Mouse (Mus musculus) heart, postnatal 10 days (tissue): ENCODE measurements at regions not wholly inside any gene's neighbourhood (a gene's known extent, or its start where the extent isn't known, plus 50 kb on each side); places are given as distances from the start of the nearest gene placed in this dataset.
"Not testable (repeated sequence)": the region's sequence is repeated elsewhere in the genome, so short reads cannot be mapped to it uniquely, and the experiment has no call there.

Experiments
- DNase-seq, 2 experiments: peaks; one replicate each; pipeline ENCODE4 v3.0.0; 2021
- intact Hi-C: fragments of 180-260 bp; cut with DNase I; formaldehyde crosslinking; loops from one replicate; pipeline ENCODE4 v1.15.1; 2025

DNA sequence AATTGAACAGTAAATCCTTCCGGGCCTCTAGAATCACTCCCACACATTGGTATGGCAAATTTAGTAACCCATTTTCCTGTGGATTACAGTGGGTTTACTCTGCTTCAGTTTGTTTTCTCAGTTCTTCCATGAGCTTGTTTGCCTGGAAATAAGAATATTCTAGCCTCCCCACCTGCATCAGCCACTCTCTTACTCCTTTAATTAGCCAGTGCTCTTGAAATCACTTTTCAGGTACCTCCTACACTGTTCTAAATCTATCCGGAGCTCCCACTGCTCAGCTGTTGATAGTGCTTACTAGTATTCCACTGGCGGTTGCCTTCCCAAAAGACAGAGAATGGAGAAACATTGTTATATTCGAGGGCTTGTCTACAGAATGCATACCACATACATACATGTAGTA is 167.1 kb downstream of the Htr7 start:
- DNase-seq = no peak
- intact Hi-C loops = no loop called here

DNA sequence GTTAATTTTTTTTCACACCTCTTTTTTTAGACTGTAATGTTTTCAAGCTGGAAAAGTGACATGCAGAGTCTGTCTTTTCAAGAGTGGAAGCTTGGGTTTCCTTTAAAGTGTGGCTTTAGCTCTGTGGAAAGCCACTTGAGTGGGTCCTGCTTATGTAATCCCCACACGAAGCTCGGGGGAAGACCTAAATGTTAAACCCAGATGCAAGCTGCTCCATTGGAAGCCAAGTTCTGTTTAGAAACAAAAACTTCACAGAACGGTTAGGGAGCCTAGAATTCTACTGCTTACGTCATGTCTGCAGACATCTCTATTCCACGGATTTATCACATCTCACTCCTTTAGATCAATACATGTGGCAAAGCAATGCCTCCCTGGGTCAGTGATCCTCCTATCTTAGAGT is 171.0 kb downstream of the Htr7 start:
- DNase-seq = no peak
- intact Hi-C loops = no loop called here

DNA sequence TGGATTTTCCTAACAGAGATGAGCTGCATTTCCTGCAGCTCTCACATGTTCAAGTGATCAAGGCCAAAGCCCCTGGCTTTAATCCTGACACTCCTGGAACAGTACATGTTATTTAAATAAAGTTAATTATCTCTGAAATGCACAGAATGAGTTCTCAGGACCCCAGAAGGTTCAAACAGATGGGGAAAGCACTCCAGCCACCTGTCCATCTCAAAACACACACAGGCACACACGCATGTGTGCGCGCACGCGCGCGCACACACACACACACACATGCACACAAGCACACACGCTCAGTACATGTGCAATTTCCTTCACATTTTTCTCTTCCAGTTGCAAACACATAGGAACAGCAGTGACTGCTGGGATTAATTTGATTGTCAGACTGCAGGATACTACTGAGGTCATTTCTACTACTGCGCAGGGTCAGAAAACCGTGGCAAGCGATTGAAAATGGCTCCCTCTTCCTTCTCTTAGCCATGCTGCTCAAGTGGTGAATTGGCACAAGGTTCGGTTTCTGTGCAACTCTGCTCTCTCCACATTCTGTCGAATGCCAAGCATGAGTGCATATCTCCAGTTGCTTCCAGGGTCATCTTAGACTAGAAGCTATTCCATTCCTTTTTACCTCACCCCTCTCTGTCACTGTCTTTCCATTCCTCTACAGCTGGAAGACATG is 175.4 kb downstream of the Htr7 start:
- intact Hi-C loops = no loop called here

GRCm38 (mm10) chr19:35875464-35875863 is 181.8 kb downstream of the Htr7 start:
- intact Hi-C loops = no loop called here
- no peak for DNase-seq

More for the DNA sequence above, 175.4 kb downstream of the Htr7 start:
- DNase-seq = no peak

- intact Hi-C loops = no loop called here
- DNase-seq = no peak
Measured at GRCm38 (mm10) chr19:35870720-35871119, 186.6 kb downstream of the Htr7 start.

- intact Hi-C loops = no loop called here
Measured at GRCm38 (mm10) chr19:35868543-35868942, 188.8 kb downstream of the Htr7 start.

DNA sequence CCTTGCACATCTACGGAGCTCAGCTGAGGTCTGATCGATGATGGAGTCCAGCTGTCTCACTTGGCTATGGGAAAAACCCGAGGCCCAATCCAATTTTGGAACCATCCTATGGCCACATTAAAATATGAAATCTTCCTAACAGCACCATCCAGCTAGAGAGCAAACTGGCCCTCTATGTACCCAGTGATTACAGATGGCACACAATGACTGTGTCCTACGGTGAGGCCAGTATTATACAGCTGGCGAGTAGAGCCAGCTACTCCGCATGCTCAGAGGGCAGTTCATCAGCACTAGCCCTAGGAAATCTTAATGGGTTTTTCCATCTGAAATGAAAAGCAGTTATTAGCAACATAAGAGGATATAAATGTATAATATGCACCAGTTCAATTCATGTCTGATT is 194.3 kb downstream of the Htr7 start:
- DNase-seq = no peak
- intact Hi-C loops = no loop called here

More at GRCm38 (mm10) chr19:35868543-35868942, 188.8 kb downstream of the Htr7 start:
- DNase-seq = no peak

DNA sequence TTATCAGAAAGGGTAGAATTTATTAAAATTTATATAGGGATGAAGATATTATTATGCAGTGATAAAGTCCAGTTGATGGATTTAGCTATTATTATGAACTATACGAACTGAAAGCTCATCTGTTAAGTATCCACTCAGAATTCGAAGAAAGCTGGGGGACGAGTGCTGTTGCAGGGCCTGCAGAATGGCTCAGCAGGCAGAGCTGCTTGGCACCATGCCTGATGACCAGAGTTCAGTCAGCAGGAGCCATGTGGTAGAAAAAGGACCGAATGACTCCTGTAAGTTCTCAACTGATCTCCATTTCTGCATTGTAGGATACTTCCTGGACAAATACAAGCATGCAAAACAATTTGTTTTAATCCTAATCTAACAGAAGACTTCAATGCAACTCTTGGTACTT is 195.9 kb downstream of the Htr7 start:
- intact Hi-C loops = no loop called here
- DNase-seq = no peak

DNA sequence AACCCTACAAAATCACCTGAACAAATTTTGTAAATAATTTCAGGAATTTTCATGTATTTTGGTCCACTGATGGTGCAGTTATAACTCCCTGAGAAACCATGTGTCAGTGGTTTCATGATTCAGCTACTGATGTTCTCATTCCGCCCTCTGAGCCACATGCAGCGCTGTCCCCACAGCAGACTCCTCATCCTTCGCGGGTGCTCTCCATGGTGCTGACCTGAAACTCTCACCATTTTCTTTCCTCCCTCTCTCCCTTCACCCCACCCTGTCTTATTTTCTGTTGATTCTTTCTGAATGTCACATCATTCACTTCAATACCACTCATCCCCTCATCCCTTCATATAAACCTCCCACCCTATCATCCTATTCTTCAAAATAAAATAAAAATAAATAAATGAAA is 224.3 kb downstream of the Htr7 start:
- intact Hi-C loops = no loop called here
- peak; percentile 2 to 38 for DNase-seq

GRCm38 (mm10) chr19:35826074-35826473 is 231.2 kb downstream of the Htr7 start:
- no peak for DNase-seq
- intact Hi-C loops = no loop called here

DNA sequence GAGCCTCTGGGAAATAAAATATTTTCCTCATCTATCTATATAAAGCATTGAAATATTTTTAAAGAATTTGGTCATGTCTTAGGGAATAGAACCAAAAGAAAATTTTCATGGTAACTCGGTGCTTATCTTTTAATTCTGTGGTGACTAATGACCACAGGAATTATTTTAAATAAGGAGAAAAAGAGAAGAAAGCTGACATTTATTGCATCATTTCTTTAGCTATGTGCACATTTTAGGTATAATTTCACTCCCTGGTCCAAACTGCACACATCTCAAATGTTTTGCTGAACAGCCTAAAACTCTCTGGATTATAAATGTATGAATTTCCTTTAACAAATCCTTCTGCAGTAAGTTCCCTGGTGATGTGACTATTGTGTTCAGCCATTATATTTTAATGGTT is 237.7 kb downstream of the Htr7 start:
- intact Hi-C loops = no loop called here
- DNase-seq = no peak

- intact Hi-C loops = loop anchor here (10.0 kb wide), 1 partner anchor 230 kb away; no protein-coding TSS in a partner anchor
- no peak for DNase-seq
Measured at GRCm38 (mm10) chr19:35794661-35795060, 262.6 kb downstream of the Htr7 start.

GRCm38 (mm10) chr19:35787246-35788021 is 269.9 kb downstream of the Htr7 start:
- intact Hi-C loops = no loop called here
- DNase-seq = no peak

DNA sequence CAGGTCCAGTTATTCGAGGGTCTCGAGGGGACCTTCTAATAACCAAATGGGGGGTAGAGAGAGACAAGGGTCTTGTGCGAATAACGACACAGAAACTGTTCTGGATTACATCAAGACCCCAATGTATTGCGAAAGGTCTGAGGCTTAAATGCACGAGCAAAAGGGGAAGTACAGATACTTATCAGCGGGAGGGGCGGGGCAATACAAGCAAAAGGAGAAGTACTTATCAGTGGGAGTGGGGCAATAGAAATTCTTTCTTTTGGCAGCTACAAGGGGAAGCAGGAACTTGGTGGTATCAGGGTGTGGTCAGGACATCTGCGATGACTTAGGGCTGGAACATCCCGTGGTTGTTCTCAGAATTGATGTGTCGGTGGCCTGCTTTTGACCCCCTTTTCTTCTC is 295.6 kb downstream of the Htr7 start:
- intact Hi-C loops = not testable (repeated sequence)

GRCm38 (mm10) chr19:35759701-35760100 is 297.6 kb downstream of the Htr7 start:
- DNase-seq = peak; percentile 84 to 89
- intact Hi-C loops = no loop called here

More for the DNA sequence above, 295.6 kb downstream of the Htr7 start:
- DNase-seq = not testable (repeated sequence)

- intact Hi-C loops = no loop called here
- peak in 1 of 2 experiments; percentile 5 for DNase-seq
Measured at GRCm38 (mm10) chr19:35755494-35755893, 301.8 kb downstream of the Htr7 start.

DNA sequence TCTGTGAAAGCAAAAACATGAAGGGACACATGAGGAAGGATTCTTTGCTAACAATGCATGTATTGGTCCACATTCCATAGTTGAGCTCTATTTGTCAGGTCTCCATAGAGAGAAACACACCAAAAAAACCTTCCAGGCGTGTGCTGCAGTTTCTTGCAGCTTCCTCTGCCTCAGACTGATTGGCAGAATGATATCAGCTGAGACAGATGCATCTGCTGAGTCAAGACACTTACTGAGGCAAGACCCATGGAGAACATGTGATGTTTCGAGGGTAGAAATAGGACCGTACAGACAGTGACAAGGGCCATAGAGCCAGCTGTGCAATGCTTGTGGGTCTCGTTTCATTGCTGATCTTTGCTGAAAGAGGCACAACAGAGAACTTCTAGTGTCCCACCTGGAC is 321.6 kb downstream of the Htr7 start:
- no peak for DNase-seq
- intact Hi-C loops = no loop called here

- intact Hi-C loops = no loop called here
- no peak for DNase-seq
Measured at GRCm38 (mm10) chr19:35728436-35729060, 328.8 kb downstream of the Htr7 start.
